Mouse (Mus musculus) erythroid progenitor cell, adult 5-6 weeks (primary cell): ENCODE measurements around the gene Slc22a3. TPM values are rescaled to one million over a fixed set of nuclear protein-coding genes. Genes with fewer than 3 reads are reported as not detected.

ENCODE experiments used
- ATAC-seq: replicated peaks from 2 replicates; pipeline ENCODE4 v1.8.0; 2016; ENCODE audit warnings: moderate number of reproducible peaks, mild to moderate bottlenecking, moderate TSS enrichment, inconsistent platforms; ENCODE audit not compliant: poor library complexity, low FRiP score, severe bottlenecking
- total RNA-seq, 2 experiments: library from RNA; stranded (forward) in 1 of 2; stranded (reverse) in 1 of 2; fragments of 150-400 nt in 1 of 2; fragments of 186-747, 209-891 nt in 1 of 2; gene quantifications; 2 replicates each; pipeline versions ENCODE4 v1.2.3 to v1.2.4; 2015 to 2017; ENCODE audit warnings: low replicate concordance in 2 of 2

Gene Slc22a3
- total RNA-seq, 2 experiments from 2014 or later = 1.3 TPM; not detected in 1

GRCm38 (mm10) chr17:12415031-12415735 is 92.3 kb downstream of the Slc22a3 start:
- ATAC-seq = no peak

DNA sequence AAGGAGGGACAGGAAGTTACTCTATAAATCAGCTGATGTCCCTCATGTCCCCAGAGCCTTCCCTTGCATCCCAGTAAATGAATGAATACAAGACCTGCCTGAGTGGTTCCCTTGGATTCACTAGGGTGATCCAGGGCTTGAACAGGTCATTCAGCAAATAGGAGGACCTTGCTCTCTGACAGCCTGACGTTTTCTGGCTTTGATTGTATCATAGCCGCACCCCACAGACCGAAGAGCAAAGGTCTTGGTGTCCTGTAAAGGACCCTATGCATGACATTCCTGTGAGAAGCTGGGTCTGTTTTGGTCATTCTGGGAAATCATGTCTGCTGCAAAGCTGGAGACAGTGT is 94.6 kb downstream of the Slc22a3 start:
- no peak for ATAC-seq

GRCm38 (mm10) chr17:12412181-12412890 is 95.2 kb downstream of the Slc22a3 start:
- no peak for ATAC-seq

- no peak for ATAC-seq
These were observed 98.1 kb downstream of the Slc22a3 start for GRCm38 (mm10) chr17:12409346-12409944.

DNA sequence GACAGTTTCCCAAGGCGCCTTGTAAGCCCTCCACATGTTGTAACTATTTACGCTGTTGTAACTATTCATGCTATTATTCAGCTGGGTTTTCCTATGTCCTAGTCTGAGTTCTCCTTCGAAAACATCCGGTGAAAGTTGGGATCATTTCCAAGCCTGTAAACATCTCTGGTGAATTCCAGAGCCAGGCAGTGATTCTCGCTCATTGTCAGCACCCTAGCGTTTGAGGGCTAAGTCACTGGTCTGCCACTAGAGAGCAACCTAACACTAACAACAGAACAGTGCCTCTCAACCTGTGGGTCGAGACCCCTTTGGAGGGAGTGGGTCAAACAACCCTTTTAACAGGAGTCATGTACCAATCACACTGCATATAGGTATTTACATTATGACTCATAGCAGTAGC is 104.1 kb downstream of the Slc22a3 start:
- no peak for ATAC-seq

DNA sequence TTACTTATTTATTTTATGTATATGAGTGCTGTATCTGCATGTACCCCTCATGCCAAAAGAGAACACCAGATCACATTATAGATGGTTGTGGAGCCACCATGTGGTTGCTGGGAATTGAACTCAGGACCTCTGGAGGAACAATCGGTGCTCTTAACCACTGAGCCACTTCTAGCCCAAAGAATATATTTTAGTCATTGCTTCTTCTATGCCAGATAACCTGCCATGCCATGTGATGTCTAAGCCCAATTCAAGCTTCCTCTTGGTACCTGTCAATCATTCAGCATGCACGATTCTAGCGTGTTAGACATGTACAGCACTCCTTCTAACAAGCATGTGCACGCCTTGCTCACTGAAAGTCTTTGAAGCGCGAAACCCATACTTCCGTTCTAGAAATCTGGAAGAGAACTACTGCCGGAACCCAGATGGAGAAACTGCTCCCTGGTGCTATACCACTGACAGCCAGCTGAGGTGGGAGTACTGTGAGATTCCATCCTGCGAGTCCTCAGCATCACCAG is 111.3 kb downstream of the Slc22a3 start:
- ATAC-seq = no peak

- ATAC-seq = no peak
These were observed 119.3 kb downstream of the Slc22a3 start for GRCm38 (mm10) chr17:12388239-12388638.

GRCm38 (mm10) chr17:12387781-12388180 is 119.7 kb downstream of the Slc22a3 start:
- ATAC-seq = no peak

- ATAC-seq = no peak
These were observed 122.3 kb downstream of the Slc22a3 start for GRCm38 (mm10) chr17:12385049-12385794.

DNA sequence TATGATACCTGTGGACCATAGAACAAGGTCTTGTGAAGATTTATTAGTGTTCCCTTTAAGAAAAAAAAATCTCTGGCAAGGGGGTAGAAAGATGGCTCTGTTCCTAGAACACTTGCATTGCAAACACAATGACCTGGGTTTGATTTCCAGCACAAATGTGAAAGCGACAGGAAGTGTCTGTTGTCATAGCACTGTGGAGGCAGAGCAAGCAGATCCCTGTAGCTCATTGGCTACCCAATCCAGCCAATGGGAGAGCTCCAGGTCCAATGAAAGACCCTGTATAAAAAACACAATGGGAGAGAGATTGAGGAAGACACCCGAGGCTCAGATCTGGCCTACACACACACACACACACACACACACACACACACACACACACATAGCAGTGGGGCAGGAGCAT is 125.0 kb downstream of the Slc22a3 start:
- no peak for ATAC-seq

GRCm38 (mm10) chr17:12381579-12381978 is 125.9 kb downstream of the Slc22a3 start:
- no peak for ATAC-seq

GRCm38 (mm10) chr17:12380287-12380686 is 127.2 kb downstream of the Slc22a3 start:
- ATAC-seq = no peak

DNA sequence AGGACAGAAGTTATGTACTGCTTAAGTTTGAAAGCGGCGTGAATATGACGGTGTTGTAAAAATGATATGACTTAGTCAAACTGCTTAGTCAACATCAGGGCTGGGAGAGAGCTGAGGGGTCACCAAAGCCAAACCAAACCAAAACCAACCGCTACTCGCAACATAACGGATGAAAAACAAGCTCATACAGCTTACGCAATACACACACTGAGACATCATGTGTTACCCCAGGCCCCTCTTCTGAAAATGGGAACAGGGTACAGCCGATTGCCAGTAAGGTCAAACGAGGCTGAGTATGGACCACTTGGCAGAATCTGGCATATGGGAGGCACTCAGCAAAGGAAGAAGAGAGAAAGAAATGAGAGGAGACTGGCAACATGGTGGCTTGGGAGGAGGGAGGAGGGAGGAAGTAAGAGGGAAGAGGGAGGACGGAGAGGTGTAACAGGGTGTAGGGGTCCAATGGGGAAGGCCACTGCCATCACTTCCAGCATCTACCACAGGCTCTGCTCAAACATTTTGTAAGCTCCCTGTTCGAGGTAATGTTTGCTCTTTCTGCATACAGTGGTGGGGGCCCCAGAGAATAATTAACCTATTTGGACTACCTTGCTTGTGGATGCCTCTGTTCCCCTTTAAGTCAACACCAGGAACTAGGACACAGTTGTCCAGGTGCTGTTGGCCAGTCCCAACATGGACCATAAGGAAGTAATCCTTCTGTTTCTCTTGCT is 129.4 kb downstream of the Slc22a3 start, which contains the start of gene Plg:
Gene Plg, plus strand, starts transcription at position 628 of the 725 bp plus-strand sequence.
- ATAC-seq = no peak

DNA sequence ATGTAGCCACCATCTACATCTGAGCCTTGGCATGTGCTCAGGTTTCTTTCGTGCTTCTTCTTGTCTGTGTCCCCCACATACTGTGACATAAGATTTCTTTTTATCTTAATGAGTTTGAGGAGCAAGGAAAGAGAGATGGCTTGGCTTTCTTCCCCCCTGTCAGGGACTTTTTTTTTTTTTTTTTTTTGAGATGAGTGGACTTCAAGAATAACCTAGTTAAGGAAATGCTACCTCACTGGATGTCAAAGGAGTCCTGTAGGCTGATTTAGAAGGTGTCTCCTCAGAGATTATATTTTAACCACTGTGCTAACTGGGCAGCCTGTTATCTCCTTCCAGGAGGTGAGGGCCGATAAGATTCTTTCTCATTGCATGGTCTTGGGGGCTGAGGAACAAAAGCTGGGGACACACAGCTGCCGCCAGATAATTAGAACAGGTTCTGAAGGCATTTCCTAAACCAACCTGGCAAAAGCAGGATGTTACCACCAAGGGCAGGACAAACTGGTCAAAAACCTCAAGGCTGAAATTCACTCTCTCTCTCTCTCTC is 133.8 kb downstream of the Slc22a3 start:
- no peak for ATAC-seq

GRCm38 (mm10) chr17:12372021-12372420 is 135.5 kb downstream of the Slc22a3 start:
- ATAC-seq = peak; percentile 88

DNA sequence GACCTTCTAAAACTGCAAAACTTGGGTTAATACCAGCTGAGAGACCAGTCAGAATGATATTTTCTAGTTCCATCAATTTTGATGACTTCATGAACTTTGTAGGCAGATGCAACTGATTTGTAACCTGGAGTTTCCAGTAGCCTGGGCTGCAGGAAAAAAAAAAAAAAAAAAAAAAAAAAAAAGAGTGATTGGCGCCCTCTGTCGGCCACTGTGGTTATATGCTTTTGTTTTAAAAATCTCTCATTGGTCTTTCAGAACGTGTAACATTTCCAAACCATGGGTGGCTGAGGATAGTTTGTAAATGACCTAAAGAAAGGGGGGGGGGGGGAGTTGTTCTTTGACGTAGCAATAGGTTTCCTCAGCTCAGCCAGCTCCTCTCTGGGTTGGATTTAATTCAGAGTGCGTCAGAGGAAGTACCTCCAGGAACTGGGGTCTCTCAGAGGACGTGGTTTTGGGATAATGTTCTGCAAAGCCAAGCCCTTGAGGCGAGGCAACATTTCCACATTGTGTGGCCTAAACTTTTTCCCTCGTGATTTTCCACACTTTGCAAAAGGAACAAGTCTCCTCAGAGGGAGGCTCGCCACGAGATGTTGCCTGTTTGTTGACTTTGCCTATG is 136.1 kb downstream of the Slc22a3 start:
- ATAC-seq = 0 out of 2 replicates have a peak, but pooled peaks have one; percentile 38

GRCm38 (mm10) chr17:12370289-12370688 is 137.2 kb downstream of the Slc22a3 start:
- no peak for ATAC-seq

GRCm38 (mm10) chr17:12369393-12369792 is 138.1 kb downstream of the Slc22a3 start:
- ATAC-seq = no peak
